Mouse (Mus musculus) heart, adult 18-20 months (tissue): ENCODE results near the gene Klri2. TPM values are rescaled to one million over a fixed set of nuclear protein-coding genes. Genes with fewer than 3 reads are reported as not detected.
"Not testable (repeated sequence)": the region's sequence is repeated elsewhere in the genome, so short reads cannot be mapped to it uniquely, and the experiment has no call there.

ENCODE experiments used
- DNase-seq, 2 experiments: peaks; one replicate each; pipeline ENCODE4 v3.0.0; 2021 to 2022; ENCODE audit warnings: mixed read lengths in 1 of 2
- long read RNA-seq, 2 experiments: library from polyadenylated mRNA; stranded (forward); transcript quantifications; one replicate each; pipeline ENCODE4 v2.0.0; 2021
- microRNA-seq, 2 experiments: library from miRNA; unstranded; fragments of <30 nt; microRNA quantifications; one replicate each; pipeline ENCODE4 v1.2.0; 2022
- total RNA-seq, 2 experiments: library from RNA; stranded (reverse); gene quantifications; 2 replicates each; pipeline ENCODE4 v1.2.3; 2021

Klri2 gene
- total RNA-seq: not detected
- long read RNA-seq, experiment 1: 0 reads
- long read RNA-seq, experiment 2: 0 reads

- DNase-seq: no peak
Measured at GRCm38 (mm10) chr6:129740069-129740721, at the start of gene Klri2. Gene Klri2, minus strand, starts transcription at chr6:129740484.

- not testable (repeated sequence) for DNase-seq
Measured at GRCm38 (mm10) chr6:129784170-129784569, 43.9 kb upstream of the Klri2 start, which contains the start of gene Gm156. Gene Gm156, minus strand, starts transcription at chr6:129784270.

- no peak for DNase-seq
Measured at GRCm38 (mm10) chr6:129747654-129748032, 7.4 kb upstream of the Klri2 start.

- peak in 1 of 2 experiments; percentile 22 for DNase-seq
Measured at GRCm38 (mm10) chr6:129747016-129747653, 6.9 kb upstream of the Klri2 start.

DNA sequence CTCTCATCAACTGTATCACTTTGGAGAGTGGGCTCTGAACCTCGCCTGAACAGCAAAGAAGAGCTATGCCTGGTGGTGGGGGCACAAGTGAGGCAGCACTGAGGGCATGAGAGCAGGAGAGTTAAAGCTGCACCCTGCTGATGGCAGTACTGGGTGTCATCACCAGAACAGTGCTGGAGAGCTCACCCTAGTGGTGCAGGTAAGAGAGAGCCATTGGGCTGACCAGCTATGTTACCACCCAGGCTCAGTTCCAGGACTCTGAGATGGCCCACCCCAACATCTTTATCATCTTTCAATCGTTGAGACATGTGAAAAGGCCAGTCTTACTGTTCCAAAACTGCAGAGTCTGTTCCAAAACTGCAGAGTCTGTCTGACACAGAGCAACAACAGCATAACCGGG is 5.9 kb upstream of the Klri2 start:
- DNase-seq: no peak

DNA sequence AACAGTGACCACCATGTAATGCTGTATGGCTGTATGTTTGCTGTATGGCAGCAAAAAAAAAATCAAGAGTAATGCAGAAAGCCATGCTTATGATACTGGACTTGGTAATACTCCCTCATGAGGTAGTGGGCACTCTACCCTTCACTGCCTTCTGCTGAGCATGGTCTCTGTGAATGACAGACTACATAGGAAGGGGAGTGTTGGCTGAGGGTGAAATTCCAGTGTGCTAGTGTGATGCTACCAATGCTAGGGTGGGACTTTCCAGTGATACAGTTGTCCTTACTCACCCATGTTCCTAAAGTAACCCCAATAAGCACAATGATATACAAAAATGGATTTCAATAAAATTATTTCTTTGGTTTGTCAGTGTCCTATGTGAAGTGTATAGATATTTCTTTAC is 3.9 kb downstream of the Klri2 start:
- no peak for DNase-seq

DNA sequence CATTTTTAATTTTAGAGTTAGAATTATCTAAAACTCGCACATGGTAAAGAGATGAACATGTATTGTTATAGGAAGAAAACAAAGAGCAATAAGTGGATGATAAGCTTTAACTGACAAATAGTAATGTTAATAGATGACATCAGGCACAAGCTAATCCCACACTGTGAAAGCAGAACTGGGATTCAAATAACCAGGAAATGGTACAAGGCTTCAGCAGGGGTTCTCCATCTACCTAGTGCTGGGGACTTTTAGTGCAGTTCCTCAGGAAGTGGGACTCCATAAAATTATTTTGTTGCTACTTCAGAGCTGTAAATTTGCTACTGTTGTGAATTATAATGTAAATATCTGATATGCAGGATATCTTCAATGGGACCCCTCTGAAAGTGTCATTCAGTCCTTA is 13.0 kb downstream of the Klri2 start:
- DNase-seq: no peak

DNA sequence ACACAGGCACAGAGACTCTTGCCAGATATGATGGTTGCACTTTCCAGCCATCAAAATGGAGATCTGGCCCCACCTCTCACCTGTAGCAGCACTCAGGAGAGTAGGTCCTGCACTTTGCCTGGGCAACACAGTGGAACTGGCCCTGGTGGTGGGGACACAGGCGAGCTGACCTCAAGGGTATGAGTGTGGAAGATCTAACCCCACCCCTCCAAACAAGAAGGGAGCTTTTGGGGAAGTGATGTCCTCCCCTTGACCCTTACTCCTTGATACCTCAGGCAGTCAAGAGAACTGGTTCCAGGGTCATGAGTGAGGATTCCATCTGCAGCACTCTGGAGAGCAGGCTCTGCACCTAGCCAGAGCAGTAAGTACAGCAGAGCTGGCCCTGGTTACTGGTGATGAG is 18.9 kb downstream of the Klri2 start:
- DNase-seq: no peak

GRCm38 (mm10) chr6:129720487-129720886 is 19.8 kb downstream of the Klri2 start:
- DNase-seq: no peak

DNA sequence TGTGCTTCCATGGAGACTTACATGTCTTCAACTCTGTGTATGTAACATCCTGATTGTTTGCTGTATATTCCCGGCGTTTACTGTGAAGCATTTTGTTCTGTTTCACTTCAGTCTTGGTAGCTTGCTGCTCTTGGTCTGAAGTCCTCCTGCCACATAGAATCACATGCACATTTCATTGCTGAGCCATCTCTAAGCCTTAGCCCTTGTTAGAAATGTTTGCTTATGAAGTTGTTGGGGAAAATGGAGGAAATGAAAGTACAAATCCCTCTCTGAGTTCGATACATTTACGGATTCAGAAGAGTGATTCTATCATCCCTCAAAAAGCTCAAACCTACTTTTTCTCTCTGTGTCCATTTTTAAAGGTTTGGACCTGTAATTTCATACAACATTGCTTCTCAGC is 23.3 kb downstream of the Klri2 start, which contains the start of gene Klri1:
TSS of gene Klri1 (minus strand) at position 101 of the 400 bp plus-strand sequence.
- DNase-seq: no peak

GRCm38 (mm10) chr6:129713566-129713965 is 26.7 kb downstream of the Klri2 start:
- peak in 1 of 2 experiments; percentile 2 for DNase-seq

- DNase-seq: not testable (repeated sequence)
Measured at GRCm38 (mm10) chr6:129691436-129691835, 48.8 kb downstream of the Klri2 start.

DNA sequence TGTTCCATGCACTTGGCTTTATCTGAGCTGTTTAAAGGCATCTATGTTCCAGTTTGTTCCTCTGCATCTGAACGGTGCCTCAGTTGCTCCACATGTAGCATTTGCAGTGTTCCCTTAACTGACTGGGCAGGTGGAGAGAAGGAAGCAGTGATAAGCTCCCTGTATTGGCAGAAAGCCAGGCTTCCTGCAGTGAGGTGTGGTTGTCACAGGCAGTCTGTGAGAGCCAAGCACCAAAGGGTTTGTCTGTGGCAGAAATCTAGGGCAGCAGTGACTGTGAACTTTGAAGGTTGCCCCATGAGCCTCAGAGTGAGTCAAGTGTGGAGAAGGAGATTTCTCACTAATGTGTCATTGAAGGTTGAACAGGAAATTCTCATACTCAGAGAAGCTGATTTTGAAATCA is 59.9 kb downstream of the Klri2 start:
- peak in 1 of 2 experiments; percentile 2 for DNase-seq

Small RNA genes lying within 50 kb of the gene (microRNA-seq; reads per million reads assigned to microRNA genes)
- 0 reads per million in 2 experiments for gene Mir680-1

Other genes with a start within 250 kb of the Klri2 start
- gene Olr1, start 233.3 kb downstream of the Klri2 start, total RNA-seq: not detected
- not detected for gene Tmem52b, start 227.9 kb downstream of the Klri2 start, total RNA-seq
- gene Gabarapl1, start 207.3 kb downstream of the Klri2 start, total RNA-seq: 100 to 1,000 TPM; 149 to 199 TPM
- under 1 TPM in 1 of 2 experiments, not detected in 1; 0.30 TPM for gene Klre1, start 162.6 kb downstream of the Klri2 start, total RNA-seq
- 1 to 10 TPM in 1 of 2 experiments, not detected in 1; 1.1 TPM for gene Klrd1, start 148.7 kb downstream of the Klri2 start, total RNA-seq
- gene Klrk1, start 116.6 kb downstream of the Klri2 start, total RNA-seq: under 1 TPM; 0.26 to 0.57 TPM
- gene Klrc3, start 97.1 kb downstream of the Klri2 start, total RNA-seq: not detected
- gene Klrc2, start 79.8 kb downstream of the Klri2 start, total RNA-seq: not detected
- gene Klrc1, start 61.5 kb downstream of the Klri2 start, total RNA-seq: under 1 TPM in 1 of 2 experiments, not detected in 1; 0.27 TPM
- not detected for gene Klri1, start 23.4 kb downstream of the Klri2 start, total RNA-seq
- not detected for gene Gm156, start 43.8 kb upstream of the Klri2 start, total RNA-seq
- gene Gm17631, start 122.2 kb upstream of the Klri2 start, total RNA-seq: not detected
- gene Klra17, start 136.2 kb upstream of the Klri2 start, total RNA-seq: not detected
- not detected for gene Klra5, start 177.2 kb upstream of the Klri2 start, total RNA-seq